In genomic region chrX:147443386-147443785, GRCm38 (mm10) we compare ENCODE assay signal across 30 mouse cellular contexts. TPM values are rescaled to one million over a fixed set of nuclear protein-coding genes. Genes with fewer than 3 reads are reported as not detected.
"Had no signal": no experiment of that assay in that cellular context is flagged by ENCODE, and none has a peak within 500 bp of the region (broad histone marks: within the 10 kb centered on the region; RNA-seq: fewer than 3 reads in every experiment).

No protein-coding gene starts in this region.

- H3K4me3 ChIP-seq: liver, embryonic 13.5 days; megakaryocyte, embryonic 14.5 days; midbrain, embryonic 10.5 days; midbrain, embryonic 13.5 days; myocyte; neural tube, embryonic 13.5 days; stomach, embryonic 15.5 days had no signal

- H3K4me2 ChIP-seq: liver, embryonic 13.5 days; lung, embryonic 14.5 days; midbrain, embryonic 13.5 days; neural tube, embryonic 13.5 days; stomach, embryonic 15.5 days had no signal

- ATAC-seq: hindbrain, postnatal 0 days; inflammation-experienced regulatory T-cells, adult 6 months; intestine, embryonic 16.5 days; midbrain, embryonic 13.5 days; midbrain, embryonic 16.5 days had no signal

- DNase-seq: layer of hippocampus, adult 9-11 months; liver, embryonic 13.5 days; lung, embryonic 14.5 days; lung, postnatal 10 days; lung, postnatal 36 days; retina, postnatal 1 day; right cerebral cortex, postnatal 25 days; spleen, adult 18-20 months; thymus, postnatal 25 days had no signal

- H3K4me1 ChIP-seq: liver, embryonic 13.5 days; megakaryocyte, embryonic 14.5 days; midbrain, embryonic 10.5 days; midbrain, embryonic 13.5 days; neural tube, embryonic 13.5 days; stomach, embryonic 15.5 days had no signal

- H3K9me3 ChIP-seq: liver, embryonic 13.5 days; megakaryocyte, embryonic 14.5 days; midbrain, embryonic 10.5 days; midbrain, embryonic 13.5 days; neural tube, embryonic 13.5 days; stomach, embryonic 15.5 days had no signal

- H3K27me3 ChIP-seq: liver, embryonic 13.5 days; megakaryocyte, embryonic 14.5 days; midbrain, embryonic 13.5 days; neural tube, embryonic 13.5 days; stomach, embryonic 15.5 days had no signal

- H3K36me3 ChIP-seq: liver, embryonic 13.5 days; midbrain, embryonic 10.5 days; midbrain, embryonic 13.5 days; neural tube, embryonic 13.5 days; stomach, embryonic 15.5 days had no signal

- H3K27ac ChIP-seq: hindbrain, postnatal 0 days; liver, embryonic 13.5 days; midbrain, embryonic 10.5 days; midbrain, embryonic 13.5 days; neural tube, embryonic 13.5 days; stomach, embryonic 15.5 days had no signal

- H3K9ac ChIP-seq: liver, embryonic 13.5 days; lung, embryonic 14.5 days; midbrain, embryonic 13.5 days; neural tube, embryonic 13.5 days; stomach, embryonic 15.5 days had no signal

RNA-seq across cellular contexts. Expression of gene Vmn1r239-ps, which starts 10.1 kb away (rescaled TPM):
- total RNA-seq: hindbrain, postnatal 0 days; layer of hippocampus, adult 18-20 months; layer of hippocampus, postnatal 25 days; left cerebral cortex, adult 18-20 months; left cerebral cortex, postnatal 25 days; liver, adult 2 months; monocyte, adult 5-6 weeks; neutrophil, adult 5-6 weeks had no signal
- polyA plus RNA-seq: hindbrain, postnatal 0 days; inflammation-experienced regulatory T-cells, adult 6 months; intestine, embryonic 16.5 days; limb, embryonic 11.5 days; limb, embryonic 14.5 days; liver, adult 2 months; liver, embryonic 13.5 days; liver, embryonic 16.5 days; lung, embryonic 14.5 days; midbrain, embryonic 10.5 days; midbrain, embryonic 13.5 days; midbrain, embryonic 16.5 days; myocyte; neural tube, embryonic 13.5 days; stomach, embryonic 15.5 days; thymus, postnatal 0 days had no signal

RNA-seq across cellular contexts. Expression of gene Il13ra2, which starts 14.4 kb away (rescaled TPM):
- total RNA-seq: monocyte, adult 5-6 weeks; neutrophil, adult 5-6 weeks had no signal
- polyA plus RNA-seq: inflammation-experienced regulatory T-cells, adult 6 months; intestine, embryonic 16.5 days; limb, embryonic 11.5 days; liver, embryonic 13.5 days; liver, embryonic 16.5 days; lung, embryonic 14.5 days; midbrain, embryonic 10.5 days; midbrain, embryonic 13.5 days; neural tube, embryonic 13.5 days had no signal
